Mouse (Mus musculus): ENCODE data around the gene Kcnmb4. TPM values are rescaled to one million over a fixed set of nuclear protein-coding genes. Genes with fewer than 3 reads are reported as not detected.
A peak's percentile ranks its signal among the peaks of the same experiment; 100 is the strongest.

Gene Kcnmb4
- polyA plus RNA-seq, 1 experiment from 2014 or later: 24.5 TPM

- H3K9me3 ChIP-seq (ENCODE audit: control insufficient read depth, low read length): no peaks in the 10 kb centered on the region
- 95% methylated on average over 10 of the region's 10 CpGs for WGBS
- H3K27ac ChIP-seq (replicated peaks; ENCODE audit: low read depth, low read length): no peak overlapping the region
- peaks cover 12% of the 10 kb centered on the region; the same call in 1 of the 2 replicates for H3K36me3 ChIP-seq (ENCODE audit: control insufficient read depth, insufficient read depth, low read length)
- H3K4me1 ChIP-seq (ENCODE audit: control insufficient read depth, insufficient read depth, low read length): no peaks in the 10 kb centered on the region
- no peaks in the 10 kb centered on the region for H3K27me3 ChIP-seq (ENCODE audit: control insufficient read depth, insufficient read depth, low read length)
- no peak overlapping the region for H3K4me2 ChIP-seq (ENCODE audit: low read depth, severe bottlenecking)
- DNase-seq (ENCODE audit: low spot score) (no peak), ATAC-seq (ENCODE audit: insufficient number of reproducible peaks, low FRiP score, low TSS enrichment, low read depth) (no peak)
- H3K4me3 ChIP-seq (ENCODE audit: low read depth, low read length): no peak overlapping the region
- no peak overlapping the region for H3K9ac ChIP-seq (ENCODE audit: low read length)
Measured at GRCm38 (mm10) chr10:116486895-116487747, 13.4 kb upstream of the Kcnmb4 start.

- Histone ChIP-seq H3K4me1 (ENCODE audit: control insufficient read depth, insufficient read depth, low read length) (no peaks in the 10 kb centered on the region), H3K4me2 (ENCODE audit: low read depth, severe bottlenecking) (no peak overlapping the region), H3K36me3 (ENCODE audit: control insufficient read depth, insufficient read depth, low read length) (peaks cover 8% of the 10 kb centered on the region; the same call in 1 of the 2 replicates), H3K4me3 (ENCODE audit: low read depth, low read length) (no peak overlapping the region), H3K9ac (ENCODE audit: low read length) (no peak overlapping the region), H3K9me3 (ENCODE audit: control insufficient read depth, low read length) (no peaks in the 10 kb centered on the region), H3K27ac (replicated peaks; ENCODE audit: low read depth, low read length) (no peak overlapping the region), H3K27me3 (ENCODE audit: control insufficient read depth, insufficient read depth, low read length) (no peaks in the 10 kb centered on the region)
- DNase-seq (ENCODE audit: low spot score) (no peak), ATAC-seq (ENCODE audit: insufficient number of reproducible peaks, low FRiP score, low TSS enrichment, low read depth) (no peak)
- WGBS: 89% methylated on average over 12 of the region's 12 CpGs
Measured at GRCm38 (mm10) chr10:116481917-116482316, 8.2 kb upstream of the Kcnmb4 start.

- no peaks in the 10 kb centered on the region for H3K27me3 ChIP-seq (ENCODE audit: control insufficient read depth, insufficient read depth, low read length)
- no peaks in the 10 kb centered on the region for H3K4me1 ChIP-seq (ENCODE audit: control insufficient read depth, insufficient read depth, low read length)
- peaks cover 8% of the 10 kb centered on the region; the same call in 1 of the 2 replicates for H3K36me3 ChIP-seq (ENCODE audit: control insufficient read depth, insufficient read depth, low read length)
- 94% methylated on average over 5 of the region's 5 CpGs for WGBS
- peaks cover 3% of the 10 kb centered on the region; the same call in 1 of the 2 replicates for H3K9me3 ChIP-seq (ENCODE audit: control insufficient read depth, low read length)
- DNase-seq (ENCODE audit: low spot score): no peak
- H3K27ac ChIP-seq (replicated peaks; ENCODE audit: low read depth, low read length): no peak overlapping the region
- no peak overlapping the region for H3K4me2 ChIP-seq (ENCODE audit: low read depth, severe bottlenecking)
- ATAC-seq (ENCODE audit: insufficient number of reproducible peaks, low FRiP score, low TSS enrichment, low read depth): no peak
- no peak overlapping the region for H3K9ac ChIP-seq (ENCODE audit: low read length)
- H3K4me3 ChIP-seq (ENCODE audit: low read depth, low read length): no peak overlapping the region
Measured at GRCm38 (mm10) chr10:116480988-116481387, 7.3 kb upstream of the Kcnmb4 start.

GRCm38 (mm10) chr10:116476559-116476958 lies 2.9 kb upstream of the Kcnmb4 start:
- WGBS: 90% methylated on average over 3 of the region's 3 CpGs
- Histone ChIP-seq H3K4me2 (ENCODE audit: low read depth, severe bottlenecking) (no peak overlapping the region), H3K4me1 (ENCODE audit: control insufficient read depth, insufficient read depth, low read length) (0 out of 2 replicates have a peak, but pooled peaks cover 6% of the 10 kb centered on the region)

GRCm38 (mm10) chr10:116475725-116476124 lies 2.0 kb upstream of the Kcnmb4 start:
- H3K4me1 ChIP-seq (ENCODE audit: control insufficient read depth, insufficient read depth, low read length): 0 out of 2 replicates have a peak, but pooled peaks cover 6% of the 10 kb centered on the region
- no peak overlapping the region for H3K27ac ChIP-seq (replicated peaks; ENCODE audit: low read depth, low read length)
- H3K27me3 ChIP-seq (ENCODE audit: control insufficient read depth, insufficient read depth, low read length): no peaks in the 10 kb centered on the region
- no peaks in the 10 kb centered on the region for H3K36me3 ChIP-seq (ENCODE audit: control insufficient read depth, insufficient read depth, low read length)
- H3K9ac ChIP-seq (ENCODE audit: low read length): no peak overlapping the region
- WGBS: 79% methylated on average over 6 of the region's 6 CpGs
- no peak overlapping the region for H3K4me2 ChIP-seq (ENCODE audit: low read depth, severe bottlenecking)
- no peak overlapping the region for H3K4me3 ChIP-seq (ENCODE audit: low read depth, low read length)
- peaks cover 3% of the 10 kb centered on the region; the same call in 1 of the 2 replicates for H3K9me3 ChIP-seq (ENCODE audit: control insufficient read depth, low read length)
- no peak for ATAC-seq (ENCODE audit: insufficient number of reproducible peaks, low FRiP score, low TSS enrichment, low read depth)
- no peak for DNase-seq (ENCODE audit: low spot score)

More at GRCm38 (mm10) chr10:116476559-116476958, 2.9 kb upstream of the Kcnmb4 start:
- Histone ChIP-seq H3K4me3 (ENCODE audit: low read depth, low read length) (no peak overlapping the region), H3K27ac (replicated peaks; ENCODE audit: low read depth, low read length) (no peak overlapping the region), H3K36me3 (ENCODE audit: control insufficient read depth, insufficient read depth, low read length) (no peaks in the 10 kb centered on the region), H3K9me3 (ENCODE audit: control insufficient read depth, low read length) (peaks cover 3% of the 10 kb centered on the region; the same call in 1 of the 2 replicates), H3K9ac (ENCODE audit: low read length) (no peak overlapping the region), H3K27me3 (ENCODE audit: control insufficient read depth, insufficient read depth, low read length) (no peaks in the 10 kb centered on the region)
- ATAC-seq (ENCODE audit: insufficient number of reproducible peaks, low FRiP score, low TSS enrichment, low read depth): no peak
- DNase-seq (ENCODE audit: low spot score): no peak

GRCm38 (mm10) chr10:116473071-116473758 lies 463 bp downstream of the Kcnmb4 start:
- DNase-seq (ENCODE audit: low spot score) (peak; percentile 80), ATAC-seq (ENCODE audit: insufficient number of reproducible peaks, low FRiP score, low TSS enrichment, low read depth) (peak; percentile 64)
- 0 out of 2 replicates have a peak, but pooled peaks cover 6% of the 10 kb centered on the region for H3K4me1 ChIP-seq (ENCODE audit: control insufficient read depth, insufficient read depth, low read length)
- under 1% methylated on average over 65 of the region's 78 CpGs for WGBS
- no peaks in the 10 kb centered on the region for H3K36me3 ChIP-seq (ENCODE audit: control insufficient read depth, insufficient read depth, low read length)
- H3K9me3 ChIP-seq (ENCODE audit: control insufficient read depth, low read length): peaks cover 3% of the 10 kb centered on the region; the same call in 1 of the 2 replicates
- H3K4me3 ChIP-seq (ENCODE audit: low read depth, low read length): peak overlapping the region; percentile 79
- peak overlapping the region; percentile 90 for H3K9ac ChIP-seq (ENCODE audit: low read length)
- H3K4me2 ChIP-seq (ENCODE audit: low read depth, severe bottlenecking): peak overlapping the region; percentile 72
- H3K27me3 ChIP-seq (ENCODE audit: control insufficient read depth, insufficient read depth, low read length): no peaks in the 10 kb centered on the region
- peak overlapping the region; percentile 79 for H3K27ac ChIP-seq (replicated peaks; ENCODE audit: low read depth, low read length)

- DNase-seq (ENCODE audit: low spot score) (no peak), ATAC-seq (ENCODE audit: insufficient number of reproducible peaks, low FRiP score, low TSS enrichment, low read depth) (peak; percentile 48; the same call in 1 of the 2 replicates)
- H3K36me3 ChIP-seq (ENCODE audit: control insufficient read depth, insufficient read depth, low read length): no peaks in the 10 kb centered on the region
- H3K9ac ChIP-seq (ENCODE audit: low read length): peak overlapping the region; percentile 90
- peak overlapping the region; percentile 79 for H3K4me3 ChIP-seq (ENCODE audit: low read depth, low read length)
- no peaks in the 10 kb centered on the region for H3K27me3 ChIP-seq (ENCODE audit: control insufficient read depth, insufficient read depth, low read length)
- peak overlapping the region; percentile 72 for H3K4me2 ChIP-seq (ENCODE audit: low read depth, severe bottlenecking)
- WGBS: 11% methylated on average over 5 of the region's 5 CpGs
- peak overlapping the region; percentile 79 for H3K27ac ChIP-seq (replicated peaks; ENCODE audit: low read depth, low read length)
- peaks cover 3% of the 10 kb centered on the region; the same call in 1 of the 2 replicates for H3K9me3 ChIP-seq (ENCODE audit: control insufficient read depth, low read length)
- 0 out of 2 replicates have a peak, but pooled peaks cover 6% of the 10 kb centered on the region for H3K4me1 ChIP-seq (ENCODE audit: control insufficient read depth, insufficient read depth, low read length)
Measured at GRCm38 (mm10) chr10:116472579-116472978, 1.1 kb downstream of the Kcnmb4 start.

GRCm38 (mm10) chr10:116470306-116470925 lies 3.3 kb downstream of the Kcnmb4 start:
- Histone ChIP-seq H3K4me2 (ENCODE audit: low read depth, severe bottlenecking) (no peak overlapping the region), H3K4me3 (ENCODE audit: low read depth, low read length) (no peak overlapping the region), H3K36me3 (ENCODE audit: control insufficient read depth, insufficient read depth, low read length) (no peaks in the 10 kb centered on the region), H3K9me3 (ENCODE audit: control insufficient read depth, low read length) (no peaks in the 10 kb centered on the region), H3K4me1 (ENCODE audit: control insufficient read depth, insufficient read depth, low read length) (0 out of 2 replicates have a peak, but pooled peaks cover 3% of the 10 kb centered on the region), H3K27ac (replicated peaks; ENCODE audit: low read depth, low read length) (no peak overlapping the region), H3K27me3 (ENCODE audit: control insufficient read depth, insufficient read depth, low read length) (no peaks in the 10 kb centered on the region), H3K9ac (ENCODE audit: low read length) (no peak overlapping the region)
- WGBS: 87% methylated on average over 11 of the region's 11 CpGs
- ATAC-seq (ENCODE audit: insufficient number of reproducible peaks, low FRiP score, low TSS enrichment, low read depth): no peak
- DNase-seq (ENCODE audit: low spot score): no peak

All from limb, embryonic 11.5 days (tissue).